Mouse (Mus musculus) liver, embryonic 15.5 days (tissue): ENCODE results near the gene 6430571L13Rik. TPM values are rescaled to one million over a fixed set of nuclear protein-coding genes. Genes with fewer than 3 reads are reported as not detected.

Source experiments
- ATAC-seq: fragments of 200-750 bp; cut with Nextera tagmentation; 2 replicates; pipeline ENCODE4 v1.8.0; 2017; ENCODE audit warnings: moderate number of reproducible peaks, mild to moderate bottlenecking, moderate library complexity; ENCODE audit not compliant: insufficient read depth
- H3K27ac ChIP-seq: fragments of 300-500 bp; sonication (generic); replicated peaks from 2 replicates; pipeline ENCODE4 v1.5.1; 2015; ENCODE audit warnings: mild to moderate bottlenecking, inconsistent platforms
- H3K27me3 ChIP-seq: fragments of 300-500 bp; sonication (generic); 2 replicates; pipeline ENCODE4 v1.6.1; 2015; ENCODE audit warnings: mild to moderate bottlenecking, inconsistent platforms
- H3K36me3 ChIP-seq: fragments of 300-500 bp; sonication (generic); replicated peaks from 2 replicates; pipeline ENCODE4 v1.6.1; 2015; ENCODE audit warnings: moderate library complexity, mild to moderate bottlenecking, inconsistent platforms
- H3K4me1 ChIP-seq: fragments of 300-500 bp; sonication (generic); replicated peaks from 2 replicates; pipeline ENCODE4 v1.6.1; 2015; ENCODE audit warnings: inconsistent platforms
- H3K4me2 ChIP-seq: fragments of 300-500 bp; sonication (generic); 2 replicates; pipeline ENCODE4 v1.6.1; 2015; ENCODE audit warnings: moderate library complexity, mild to moderate bottlenecking, inconsistent platforms
- H3K4me3 ChIP-seq: fragments of 300-500 bp; sonication (generic); replicated peaks from 2 replicates; pipeline ENCODE4 v1.5.1; 2015; ENCODE audit warnings: mild to moderate bottlenecking, inconsistent platforms
- H3K9ac ChIP-seq: fragments of 300-500 bp; sonication (generic); 2 replicates; pipeline ENCODE4 v1.6.1; 2015; ENCODE audit warnings: moderate library complexity, mild to moderate bottlenecking, inconsistent platforms
- H3K9me3 ChIP-seq: fragments of 300-500 bp; sonication (generic); replicated peaks from 2 replicates; pipeline ENCODE4 v1.6.1; 2016; ENCODE audit warnings: inconsistent platforms
- WGBS: fragments of 180-500 bp; shearing (Covaris S2); methylation state at CpG from one replicate; pipeline ENCODE4 v1.1.7; 2015; ENCODE audit warnings: mixed read lengths; ENCODE audit not compliant: insufficient replicate concordance; 5-methylcytosine and 5-hydroxymethylcytosine counted together
- polyA plus RNA-seq: library from polyadenylated mRNA; unstranded; fragments of >200 nt; fragmentation: Nextera tagmentation; extraction: Ambion mirVana; gene quantifications from 2 replicates; pipeline ENCODE4 v1.2.1, GENCODE M21; 2015

Gene 6430571L13Rik
- polyA plus RNA-seq, result 0.12 TPM in 2 replicates

GRCm38 (mm10) chr9:107340267-107340859 is at the start of gene 6430571L13Rik:
6430571L13Rik (plus strand) TSS chr9:107340602.
- peaks cover 37% of the 10 kb centered on the region for H3K27me3 ChIP-seq
- peak within 1 kb of the TSS; percentile 83 for H3K4me2 ChIP-seq
- peak within 1 kb of the TSS; percentile 59 for H3K4me3 ChIP-seq
- H3K27ac ChIP-seq, result no peak within 1 kb of the TSS
- H3K36me3 ChIP-seq, result no peaks in the 10 kb centered on the region
- peak within 1 kb of the TSS; percentile 54 for H3K9ac ChIP-seq
- peak; percentile 78 for ATAC-seq
- H3K4me1 ChIP-seq, result peaks cover 35% of the 10 kb centered on the region
- H3K9me3 ChIP-seq, result no peaks in the 10 kb centered on the region
- WGBS, result under 1% methylated on average over 34 of the region's 34 CpGs

DNA sequence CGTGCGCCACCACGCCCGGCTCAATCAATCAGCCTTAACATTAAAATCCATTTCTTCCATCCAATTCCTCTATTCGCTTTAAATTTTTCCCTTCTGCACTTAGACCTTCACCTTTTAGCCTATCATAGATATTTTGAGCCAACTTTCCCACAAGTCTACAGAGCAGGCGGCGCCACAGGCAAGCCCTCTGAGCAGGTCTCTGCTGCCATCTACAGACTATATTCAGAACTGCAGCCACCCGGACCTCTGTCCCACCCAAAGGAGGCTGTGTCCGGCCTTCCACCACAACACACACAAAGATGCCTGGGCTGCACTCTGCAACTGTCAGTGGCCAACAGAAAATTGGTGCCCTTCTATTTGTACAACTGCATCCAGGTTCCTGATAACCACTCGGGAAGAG is 49.5 kb upstream of the 6430571L13Rik start:
- no peak overlapping the region for H3K4me3 ChIP-seq
- H3K36me3 ChIP-seq, result no peaks in the 10 kb centered on the region
- H3K9ac ChIP-seq, result no peak overlapping the region
- peaks cover 62% of the 10 kb centered on the region for H3K4me1 ChIP-seq
- no peak for ATAC-seq
- H3K4me2 ChIP-seq, result 0 out of 2 replicates have a peak overlapping the region, but pooled peaks have one; percentile 95
- 32% methylated on average over 10 of the region's 10 CpGs for WGBS
- peaks cover 17% of the 10 kb centered on the region for H3K27me3 ChIP-seq
- H3K9me3 ChIP-seq, result no peaks in the 10 kb centered on the region
- H3K27ac ChIP-seq, result no peak overlapping the region

GRCm38 (mm10) chr9:107294249-107294648 is 46.2 kb upstream of the 6430571L13Rik start:
- H3K4me2 ChIP-seq, result no peak overlapping the region
- no peak overlapping the region for H3K9ac ChIP-seq
- H3K4me3 ChIP-seq, result no peak overlapping the region
- WGBS, result 4% methylated on average over 6 of the region's 6 CpGs
- ATAC-seq, result no peak
- peaks cover 64% of the 10 kb centered on the region for H3K4me1 ChIP-seq
- no peaks in the 10 kb centered on the region for H3K36me3 ChIP-seq
- H3K27me3 ChIP-seq, result peaks cover 17% of the 10 kb centered on the region
- H3K9me3 ChIP-seq, result no peaks in the 10 kb centered on the region
- H3K27ac ChIP-seq, result no peak overlapping the region

GRCm38 (mm10) chr9:107295616-107296015 is 44.8 kb upstream of the 6430571L13Rik start:
- peak overlapping the region; percentile 72 for H3K9ac ChIP-seq

GRCm38 (mm10) chr9:107296016-107296040 is 44.6 kb upstream of the 6430571L13Rik start, which contains the start of gene Cish:
Cish (plus strand) TSS chr9:107296026.
- no peak for ATAC-seq
- Histone ChIP-seq H3K4me1 (peaks cover 63% of the 10 kb centered on the region), H3K4me3 (peak within 1 kb of the TSS; percentile 70), H3K9ac (peak within 1 kb of the TSS; percentile 72), H3K27ac (peak within 1 kb of the TSS; percentile 91), H3K27me3 (peaks cover 17% of the 10 kb centered on the region), H3K9me3 (no peaks in the 10 kb centered on the region), H3K36me3 (peaks cover 9% of the 10 kb centered on the region), H3K4me2 (peak within 1 kb of the TSS; percentile 93)

More at GRCm38 (mm10) chr9:107295616-107296015, 44.8 kb upstream of the 6430571L13Rik start:
- Histone ChIP-seq H3K4me1 (peaks cover 63% of the 10 kb centered on the region), H3K27me3 (peaks cover 17% of the 10 kb centered on the region), H3K4me2 (peak overlapping the region; percentile 93), H3K36me3 (peaks cover 7% of the 10 kb centered on the region), H3K4me3 (peak overlapping the region; percentile 70), H3K9me3 (no peaks in the 10 kb centered on the region), H3K27ac (peak overlapping the region; percentile 91)
- 9% methylated on average over 4 of the region's 4 CpGs for WGBS
- ATAC-seq, result no peak

DNA sequence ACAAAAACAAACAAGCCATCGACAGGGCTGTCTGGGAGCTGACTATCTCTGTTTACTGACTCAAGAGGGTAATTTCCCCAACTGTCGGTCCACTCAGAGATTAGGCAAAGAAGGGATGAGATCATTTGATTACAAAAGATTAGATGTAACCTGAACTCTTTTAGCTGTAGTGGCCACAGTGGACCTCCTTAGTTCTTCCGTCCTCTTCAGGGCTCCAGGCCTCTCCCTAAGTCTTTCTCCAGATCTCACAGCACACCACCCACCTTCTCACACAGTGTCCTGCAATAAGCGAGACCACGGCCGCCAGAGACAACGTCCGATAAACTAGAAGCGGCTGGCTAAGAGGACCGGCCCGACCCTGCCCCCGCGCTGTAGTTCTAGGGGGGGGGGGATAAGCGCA is 44.4 kb upstream of the 6430571L13Rik start:
- under 1% methylated on average over 14 of the region's 14 CpGs for WGBS
- Histone ChIP-seq H3K27ac (peak overlapping the region; percentile 91), H3K4me1 (peaks cover 63% of the 10 kb centered on the region), H3K9ac (peak overlapping the region; percentile 72), H3K4me3 (peak overlapping the region; percentile 70), H3K36me3 (peaks cover 11% of the 10 kb centered on the region), H3K9me3 (no peaks in the 10 kb centered on the region), H3K4me2 (peak overlapping the region; percentile 93), H3K27me3 (peaks cover 17% of the 10 kb centered on the region)
- peak; percentile 19 for ATAC-seq

DNA sequence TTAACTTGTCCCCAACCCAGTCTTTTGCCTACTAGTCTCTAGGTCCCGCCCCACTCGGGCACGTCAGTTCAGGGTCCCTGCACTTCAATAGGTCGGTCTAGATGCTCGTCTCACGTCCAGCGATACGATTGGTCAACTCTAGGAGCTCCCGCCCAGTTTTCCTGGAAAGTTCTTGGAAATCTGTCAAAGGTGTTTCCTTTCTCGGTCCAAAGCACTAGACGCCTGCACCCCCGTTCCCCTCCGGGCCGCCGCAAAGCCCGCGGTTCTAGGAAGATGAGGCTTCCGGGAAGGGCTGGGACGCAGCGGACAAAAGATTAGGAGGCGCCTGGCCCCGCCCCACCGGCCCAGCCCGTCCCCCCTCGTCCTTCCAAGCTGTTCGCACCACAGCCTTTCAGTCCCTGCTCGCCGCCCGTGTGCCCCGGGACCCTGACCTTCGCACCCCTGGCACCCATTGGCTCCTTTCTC is 43.9 kb upstream of the 6430571L13Rik start:
- Histone ChIP-seq H3K4me1 (peaks cover 67% of the 10 kb centered on the region), H3K27me3 (peaks cover 16% of the 10 kb centered on the region), H3K9ac (peak overlapping the region; percentile 72), H3K27ac (peak overlapping the region; percentile 91), H3K36me3 (peaks cover 16% of the 10 kb centered on the region), H3K9me3 (no peaks in the 10 kb centered on the region), H3K4me3 (peak overlapping the region; percentile 70), H3K4me2 (peak overlapping the region; percentile 93)
- ATAC-seq, result peak; percentile 91
- WGBS, result under 1% methylated on average over 31 of the region's 31 CpGs

- Histone ChIP-seq H3K4me1 (peaks cover 72% of the 10 kb centered on the region), H3K9ac (peak overlapping the region; percentile 72), H3K27ac (peak overlapping the region; percentile 91), H3K4me2 (peak overlapping the region; percentile 93), H3K36me3 (peaks cover 22% of the 10 kb centered on the region), H3K27me3 (peaks cover 12% of the 10 kb centered on the region), H3K4me3 (peak overlapping the region; percentile 70), H3K9me3 (no peaks in the 10 kb centered on the region)
- ATAC-seq, result peak; percentile 0; the same call in 1 of the 2 replicates
- 11% methylated on average over 16 of the region's 16 CpGs for WGBS
Observed at GRCm38 (mm10) chr9:107297059-107297458, 43.3 kb upstream of the 6430571L13Rik start.

DNA sequence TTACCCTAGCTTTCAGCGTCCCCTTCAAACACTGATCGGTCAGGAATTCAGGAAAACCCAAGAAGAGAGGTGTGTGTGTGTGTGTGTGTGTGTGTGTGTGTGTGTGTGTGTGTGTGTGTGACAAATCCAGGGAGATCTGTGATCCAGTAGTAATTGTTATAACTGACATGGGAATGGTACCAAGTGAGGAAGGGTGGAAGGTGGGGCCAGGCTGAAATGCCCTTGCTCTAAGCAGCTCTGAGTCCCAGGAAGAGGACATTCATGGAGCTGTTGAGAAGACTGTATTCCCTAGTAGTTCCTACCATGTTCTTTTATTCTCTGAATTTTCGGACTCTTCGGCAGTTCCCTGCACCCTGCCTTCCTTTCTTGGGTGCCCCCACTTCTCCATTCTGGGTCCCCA is 42.7 kb upstream of the 6430571L13Rik start:
- WGBS, result 65% methylated on average over 4 of the region's 4 CpGs
- no peaks in the 10 kb centered on the region for H3K9me3 ChIP-seq
- ATAC-seq, result no peak
- peaks cover 22% of the 10 kb centered on the region for H3K36me3 ChIP-seq
- H3K4me3 ChIP-seq, result peak overlapping the region; percentile 70
- peaks cover 78% of the 10 kb centered on the region for H3K4me1 ChIP-seq
- peak overlapping the region; percentile 72; the same call in 1 of the 2 replicates for H3K9ac ChIP-seq
- peak overlapping the region; percentile 91 for H3K27ac ChIP-seq
- H3K27me3 ChIP-seq, result peaks cover 7% of the 10 kb centered on the region
- H3K4me2 ChIP-seq, result peak overlapping the region; percentile 93

GRCm38 (mm10) chr9:107298059-107298780 is 42.2 kb upstream of the 6430571L13Rik start:
- H3K27me3 ChIP-seq, result peaks cover 1% of the 10 kb centered on the region
- no peaks in the 10 kb centered on the region for H3K9me3 ChIP-seq
- H3K4me1 ChIP-seq, result peaks cover 84% of the 10 kb centered on the region
- peak overlapping the region; percentile 93 for H3K4me2 ChIP-seq
- H3K36me3 ChIP-seq, result peaks cover 22% of the 10 kb centered on the region
- WGBS, result 60% methylated on average over 8 of the region's 8 CpGs
- peak overlapping the region; percentile 72; the same call in 1 of the 2 replicates for H3K9ac ChIP-seq
- H3K4me3 ChIP-seq, result peak overlapping the region; percentile 70
- ATAC-seq, result peak; percentile 26
- H3K27ac ChIP-seq, result peak overlapping the region; percentile 91

DNA sequence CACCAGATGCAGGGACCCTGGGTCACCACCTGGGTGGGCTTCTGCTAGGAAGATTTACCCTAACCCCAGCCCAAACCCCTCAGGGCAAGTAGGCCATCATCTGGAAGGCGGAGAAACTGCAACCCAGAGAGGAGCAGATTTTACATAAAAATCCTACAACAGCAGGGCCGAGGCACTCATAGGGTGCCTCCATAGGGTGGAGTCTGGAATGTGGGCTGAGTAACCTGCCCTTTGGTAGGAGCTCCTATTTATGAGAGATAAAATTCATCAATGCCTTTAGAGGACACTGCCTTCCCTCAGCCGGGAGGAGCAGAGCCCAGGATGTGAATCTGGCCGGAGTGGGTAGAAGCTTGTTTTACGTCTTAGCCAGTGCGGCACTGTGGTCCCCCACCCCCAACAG is 41.5 kb upstream of the 6430571L13Rik start:
- ATAC-seq, result no peak
- peak overlapping the region; percentile 91 for H3K27ac ChIP-seq
- H3K36me3 ChIP-seq, result peaks cover 22% of the 10 kb centered on the region
- H3K4me2 ChIP-seq, result peak overlapping the region; percentile 93
- H3K4me1 ChIP-seq, result peaks cover 90% of the 10 kb centered on the region
- peak overlapping the region; percentile 70 for H3K4me3 ChIP-seq
- 79% methylated on average over 6 of the region's 6 CpGs for WGBS
- H3K27me3 ChIP-seq, result no peaks in the 10 kb centered on the region
- H3K9me3 ChIP-seq, result no peaks in the 10 kb centered on the region
- H3K9ac ChIP-seq, result 0 out of 2 replicates have a peak overlapping the region, but pooled peaks have one; percentile 16
